Mouse (Mus musculus): Measurements from ENCODE around the gene Rps6ka3.

Rps6ka3 gene

DNA sequence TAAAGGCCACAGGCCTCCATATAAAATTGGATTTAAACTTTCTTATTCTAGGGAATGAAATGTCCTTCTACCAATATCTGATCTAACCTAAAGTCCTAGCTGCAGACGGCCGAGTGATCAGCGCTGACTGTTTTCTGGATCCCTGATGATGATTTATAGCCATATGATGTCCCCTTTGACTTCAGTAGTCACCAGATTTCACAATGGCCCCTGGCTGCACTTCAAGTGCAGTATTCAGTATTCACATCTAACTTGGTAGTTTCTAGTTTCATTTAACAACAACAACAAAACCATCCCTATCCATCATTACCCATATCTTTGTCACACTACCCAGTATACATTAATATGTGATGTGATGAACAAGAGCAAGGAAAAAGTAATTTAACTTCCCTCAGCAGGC, 154.4 kb downstream of the Rps6ka3 start:
- DNase-seq: no peak

DNA sequence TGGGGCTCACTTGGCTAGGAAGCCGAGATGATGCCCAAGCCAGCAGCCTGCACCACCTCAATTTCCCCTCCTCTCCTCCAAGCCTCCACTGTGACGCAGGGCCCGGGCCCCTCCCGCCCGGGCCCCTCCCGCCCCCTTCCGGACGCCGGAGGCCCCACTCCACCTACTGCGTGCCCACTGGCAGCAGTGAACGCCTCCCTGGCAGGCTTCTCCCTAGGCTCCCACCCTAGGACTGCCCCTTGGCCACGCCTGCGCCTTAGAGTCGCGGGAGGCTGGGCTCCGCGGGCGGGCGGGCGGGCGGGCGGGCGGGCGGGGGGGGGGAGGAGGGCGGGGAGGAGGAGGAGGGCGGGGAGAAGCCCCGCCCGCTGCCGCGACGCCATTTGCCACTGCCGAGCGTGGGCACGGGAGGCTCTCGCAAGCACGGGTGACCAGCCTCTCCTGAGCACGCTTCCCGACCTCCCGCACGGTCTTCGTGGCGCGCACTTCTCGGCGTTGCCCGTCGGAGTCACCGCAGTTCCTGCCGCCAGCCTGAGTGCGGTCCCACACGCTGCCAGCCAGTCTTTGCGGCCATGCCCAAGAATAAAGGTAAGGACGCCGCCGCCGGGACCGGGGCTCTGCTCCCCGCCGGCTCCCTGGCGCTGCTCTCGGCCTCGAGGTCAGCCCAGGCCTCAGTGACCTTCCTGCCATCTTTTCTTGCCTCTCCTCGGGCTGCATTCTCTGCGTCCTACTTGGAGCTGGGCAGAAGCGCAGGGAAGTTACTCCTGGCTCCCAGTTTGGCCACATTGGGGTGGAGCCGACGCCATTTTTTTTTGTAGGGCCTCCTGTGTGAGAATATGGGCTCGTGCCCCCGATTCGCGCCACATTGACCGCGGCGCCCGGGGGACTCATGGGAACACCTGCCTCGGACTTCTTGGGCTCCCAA, 162.0 kb downstream of the Rps6ka3 start, which contains the start of gene Eif1ax:
TSS of gene Eif1ax (plus strand) at position 348 of the 922 bp plus-strand sequence.
- peak; percentile 70 for DNase-seq

DNA sequence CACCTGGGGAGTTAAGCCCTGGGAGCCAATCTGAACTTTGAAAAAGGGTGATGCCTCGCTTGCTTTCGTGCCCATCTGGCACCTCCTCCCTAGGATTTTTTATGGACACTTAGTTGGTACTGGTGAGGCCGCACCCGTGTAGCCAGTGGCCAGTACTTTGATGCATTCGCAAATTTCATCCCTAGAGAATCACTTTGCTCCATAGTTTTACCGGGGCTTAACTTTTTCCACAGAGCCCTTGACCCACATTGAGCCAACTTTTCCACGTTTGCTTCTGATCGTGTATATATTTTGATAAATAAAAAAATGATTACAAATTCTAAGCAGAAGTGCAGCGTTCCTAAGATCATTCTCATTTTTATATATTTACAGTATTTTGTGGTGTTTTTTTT, 162.6 kb downstream of the Rps6ka3 start:
- DNase-seq: no peak

DNA sequence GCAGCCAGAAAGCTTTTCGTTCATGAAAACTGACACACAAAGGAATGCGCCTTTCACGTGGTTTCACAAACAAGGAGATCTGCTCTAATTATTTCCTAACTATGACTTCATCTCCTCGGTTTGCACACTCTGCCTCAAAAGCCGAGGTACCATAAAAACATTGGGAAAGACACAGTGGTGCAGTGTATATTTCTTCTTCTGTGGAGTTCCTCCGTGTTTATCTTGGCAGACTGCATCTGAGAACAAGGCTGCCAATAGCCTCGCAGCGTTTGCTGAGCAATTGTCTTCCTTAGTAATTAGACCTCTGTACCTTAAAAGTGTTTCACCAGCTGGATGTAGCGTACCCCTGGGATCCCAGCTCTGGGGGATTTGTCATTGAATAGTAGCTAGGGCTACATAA, 177.0 kb downstream of the Rps6ka3 start:
- no peak for DNase-seq

DNA sequence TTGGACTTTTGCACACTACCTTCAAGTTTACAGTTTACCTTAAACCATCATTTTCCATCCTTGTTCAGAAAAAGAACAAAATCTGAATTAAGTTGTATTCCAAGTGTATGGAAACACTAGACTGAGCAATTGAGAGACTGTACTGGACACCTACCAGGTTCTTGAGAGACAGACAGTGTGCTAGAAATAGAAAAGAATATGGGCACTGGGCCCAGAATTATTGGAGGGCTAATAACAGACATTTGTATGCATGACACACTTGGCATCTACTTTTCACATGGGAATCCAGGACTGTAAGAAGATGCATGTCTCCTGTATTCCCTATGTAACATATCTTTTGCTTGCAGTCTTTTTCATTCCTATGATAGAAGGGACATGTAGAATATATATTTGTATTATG, 178.8 kb downstream of the Rps6ka3 start:
- peak in 1 of 2 experiments; percentile 34 for DNase-seq

DNA sequence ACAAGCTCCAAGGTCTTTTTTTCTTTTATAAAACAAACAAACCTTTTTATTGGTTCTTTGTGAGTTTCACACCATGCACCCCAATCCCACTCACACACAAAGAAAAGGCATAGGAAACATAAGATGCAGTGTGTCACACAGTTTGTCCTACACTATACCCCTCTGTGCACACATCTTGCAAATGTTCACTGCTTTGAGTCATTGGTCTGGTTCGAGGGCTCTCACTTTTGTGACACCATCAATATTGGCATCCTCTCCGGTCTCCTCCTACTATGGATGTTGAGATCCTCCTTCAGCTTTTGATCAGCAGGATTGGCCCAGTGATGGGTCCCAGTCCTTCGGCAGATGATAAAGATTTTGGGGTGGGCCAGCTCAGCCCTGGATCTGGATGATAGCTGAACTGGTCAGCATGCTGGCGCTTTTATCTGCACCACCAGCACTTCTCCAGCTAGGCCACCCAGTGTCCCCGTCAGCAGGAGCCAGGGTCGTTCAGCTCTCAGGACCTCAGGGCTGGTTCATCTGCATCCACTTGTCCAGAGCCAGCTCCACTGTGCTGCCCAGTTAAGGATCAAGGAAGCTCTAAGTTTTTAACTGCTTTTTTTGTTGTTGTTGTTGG, 180.3 kb downstream of the Rps6ka3 start:
- DNase-seq: no peak

DNA sequence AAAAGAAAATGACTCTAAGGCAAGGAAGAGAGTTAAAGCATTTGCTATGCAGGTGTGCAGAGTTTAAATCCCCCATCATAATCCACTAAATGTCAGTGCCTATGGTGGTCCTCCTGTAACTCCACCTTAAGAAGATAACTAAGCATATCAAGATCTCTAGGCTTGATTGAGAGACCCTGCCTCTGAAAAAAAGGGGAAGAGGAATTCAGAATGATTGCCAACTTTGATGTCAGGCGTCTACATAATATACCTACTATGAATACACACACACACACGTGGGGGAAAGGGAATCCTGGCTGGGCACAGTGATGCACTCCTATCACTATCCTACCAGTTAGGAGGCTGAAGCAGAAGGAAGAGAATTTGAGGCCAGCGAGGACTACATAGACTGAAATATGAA, 181.1 kb downstream of the Rps6ka3 start:
- DNase-seq: no peak

DNA sequence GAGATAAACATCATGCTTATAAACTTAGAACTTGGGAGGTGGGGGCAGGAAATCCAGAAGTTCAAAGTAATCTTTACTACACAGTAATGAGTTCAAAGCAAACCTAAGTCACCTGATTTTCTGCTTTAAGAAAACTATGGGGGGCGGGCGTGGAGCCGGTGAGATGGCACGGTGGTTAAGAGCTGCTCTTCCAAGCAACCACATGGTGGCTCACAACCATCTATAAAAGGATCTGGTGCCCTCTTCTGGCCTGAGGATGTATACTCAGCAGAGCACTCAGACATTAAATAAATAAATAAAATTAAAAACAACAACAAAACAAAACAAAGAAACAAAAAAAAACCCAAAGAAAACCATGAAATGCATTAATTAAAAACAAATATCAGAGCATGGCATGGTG, 199.1 kb downstream of the Rps6ka3 start:
- DNase-seq: peak; percentile 26 to 48

DNA sequence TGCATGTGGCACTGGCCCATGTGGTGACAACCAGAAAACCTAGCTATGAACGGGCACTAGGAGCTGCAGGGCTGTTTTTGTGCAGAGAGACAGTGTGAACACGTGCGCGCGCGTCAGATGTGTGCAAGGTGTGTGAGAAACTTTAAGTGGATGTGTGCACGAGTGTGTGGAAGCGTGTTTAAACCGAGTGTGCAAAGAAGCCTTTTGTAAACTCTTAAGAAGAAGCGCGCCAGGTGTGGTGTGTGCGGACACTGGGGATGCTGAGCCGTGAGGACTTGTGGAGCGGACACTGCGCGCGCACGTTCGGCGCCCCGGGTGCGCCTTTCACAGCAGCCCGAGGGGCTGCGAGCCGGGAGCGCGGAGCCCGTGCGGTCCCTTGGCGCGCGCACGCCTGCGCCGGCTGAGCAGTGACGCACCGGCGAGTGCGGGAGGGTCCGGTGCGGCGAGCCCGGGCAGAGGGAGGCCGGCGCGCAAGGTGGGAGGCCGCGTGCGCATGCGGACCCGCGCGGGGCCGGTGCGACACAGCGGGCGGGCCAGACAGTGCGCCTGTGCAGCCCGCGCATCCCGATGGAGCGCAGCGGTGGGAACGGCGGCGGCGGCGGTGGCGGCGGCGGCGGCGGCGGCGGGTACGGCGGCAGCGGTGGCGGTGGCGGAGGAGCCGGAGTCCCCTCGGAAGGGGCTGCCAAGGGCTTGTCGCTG, 204.2 kb downstream of the Rps6ka3 start, which contains the start of gene Map7d2:
TSS of gene Map7d2 (plus strand) at position 443 of the 699 bp plus-strand sequence.
- peak; percentile 65 to 78 for DNase-seq

DNA sequence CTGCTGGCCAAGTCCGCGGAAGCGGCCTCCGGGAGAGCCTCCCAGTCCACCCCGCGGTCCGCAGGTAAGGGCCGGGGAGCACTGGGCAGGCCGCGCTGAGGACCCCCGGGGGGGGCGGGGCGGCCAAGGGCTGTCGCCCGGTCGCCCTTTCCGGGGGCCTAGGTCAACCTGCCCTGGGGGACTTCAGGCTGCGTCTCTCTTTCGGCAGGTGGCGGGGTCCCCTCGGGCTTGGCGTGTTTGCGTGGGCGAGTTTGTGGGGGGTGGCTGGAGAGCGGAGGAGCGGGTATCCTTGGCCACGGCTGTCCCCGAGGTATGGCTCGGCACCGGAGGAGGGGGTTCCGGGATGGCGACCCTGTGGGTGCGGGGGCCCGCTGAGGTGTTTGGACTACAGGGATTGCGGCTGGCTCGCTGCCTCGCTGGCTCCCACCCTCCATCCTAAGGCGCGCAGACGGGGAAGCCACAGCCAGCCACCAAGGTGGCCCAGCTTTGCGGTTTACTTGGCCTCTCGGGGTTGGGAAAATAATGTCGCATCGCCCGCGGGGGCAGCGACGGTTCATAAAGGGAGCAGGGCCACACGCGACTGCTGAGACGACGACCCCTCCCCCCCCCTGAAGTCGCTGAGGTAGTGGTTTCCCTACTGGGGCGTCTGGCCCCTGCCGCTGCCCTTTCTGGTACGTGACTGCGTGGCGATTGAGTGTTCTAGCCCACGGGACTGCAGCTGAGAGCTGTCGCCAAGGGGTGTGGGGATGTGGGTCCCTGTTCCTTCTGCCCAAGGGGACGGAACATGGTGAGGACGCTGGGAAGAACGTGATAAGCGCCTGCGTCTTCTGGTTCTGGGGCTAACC, 204.9 kb downstream of the Rps6ka3 start:
- DNase-seq: peak; percentile 26 to 37

Data from cerebellum, adult 18-20 months (tissue).